Mouse (Mus musculus): ENCODE results near the gene Wnk1. TPM values are rescaled to one million over a fixed set of nuclear protein-coding genes. Genes with fewer than 3 reads are reported as not detected.

Wnk1 gene
- polyA plus RNA-seq, 1 experiment from 2014 or later = 251 TPM

DNA sequence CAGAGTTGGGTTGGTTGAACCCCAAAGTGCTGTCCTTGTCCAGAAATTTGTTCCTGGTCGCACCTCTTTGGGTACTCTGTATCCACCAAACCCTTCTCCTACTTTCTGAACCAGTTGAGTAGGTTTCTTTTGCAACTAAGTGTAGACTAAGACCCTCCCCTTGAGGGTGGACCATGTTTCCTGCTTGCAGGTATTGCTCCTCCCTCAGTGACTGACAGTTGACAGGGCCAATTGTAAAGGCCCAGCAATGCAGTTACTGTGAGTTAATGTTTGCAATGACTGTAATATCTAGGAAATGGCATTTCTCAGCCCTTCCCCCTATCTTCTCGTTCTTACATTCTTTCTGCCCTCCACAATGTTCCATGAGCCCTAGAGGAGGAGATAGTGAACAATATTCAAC, 34.2 kb upstream of the Wnk1 start:
- ATAC-seq (no peak), DNase-seq (ENCODE audit: low read depth, low spot score) (no peak)
- ChIA-PET POLR2A (no interaction called here), CTCF (no interaction called here)
- no peak for TF ChIP-seq CTCF (IDR thresholded peaks at IDR 0.05)
- in situ Hi-C loops (cut with MboI; ENCODE audit: low pct_unique_long_range_greater_than_20kb) = no loop called here
- H3K27me3 ChIP-seq = no peaks in the 10 kb centered on the region

GRCm38 (mm10) chr6:120069546-120069945, 31.1 kb upstream of the Wnk1 start:
- ChIA-PET CTCF (interaction anchor here (0.8 to 2.0 kb wide), 2 partner anchors 16 to 26 kb away, joined by 3 to 5 read pairs; no protein-coding TSS in a partner anchor), POLR2A (interaction anchor here (0.7 to 0.9 kb wide), 2 partner anchors 9 to 14 kb away, joined by 3 read pairs; no protein-coding TSS in a partner anchor)
- no peak for ATAC-seq
- DNase-seq (ENCODE audit: low read depth, low spot score) = no peak
- TF ChIP-seq CTCF (IDR thresholded peaks at IDR 0.05) = no peak
- in situ Hi-C loops (cut with MboI; ENCODE audit: low pct_unique_long_range_greater_than_20kb) = no loop called here
- no peaks in the 10 kb centered on the region for H3K27me3 ChIP-seq

- TF ChIP-seq CTCF (IDR thresholded peaks at IDR 0.05) = no peak
- ATAC-seq (no peak), DNase-seq (ENCODE audit: low read depth, low spot score) (no peak)
- ChIA-PET CTCF (no interaction called here), POLR2A (no interaction called here)
- H3K27me3 ChIP-seq = no peaks in the 10 kb centered on the region
- in situ Hi-C loops (cut with MboI; ENCODE audit: low pct_unique_long_range_greater_than_20kb) = no loop called here
Observed at GRCm38 (mm10) chr6:120065552-120066177, 27.2 kb upstream of the Wnk1 start.

DNA sequence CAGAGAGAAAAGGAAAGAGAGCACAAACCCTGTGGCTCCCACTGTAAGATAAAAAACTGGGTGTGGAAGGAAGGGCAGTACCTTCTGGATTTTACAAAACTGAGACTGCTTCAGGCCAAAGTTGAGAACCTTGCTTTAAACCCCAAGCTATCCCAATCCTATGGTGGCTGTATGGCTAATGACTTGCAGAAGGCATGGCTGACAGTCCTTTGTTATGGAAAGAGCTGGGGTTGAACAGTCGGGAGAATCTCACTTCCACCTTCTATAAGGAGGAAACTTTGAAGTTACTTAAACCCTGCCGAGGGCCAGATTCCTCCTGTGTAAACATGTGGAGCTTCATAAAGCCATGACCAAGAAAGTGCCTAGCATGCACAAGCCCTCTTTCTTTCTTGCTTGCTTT, 26.2 kb upstream of the Wnk1 start:
- H3K27me3 ChIP-seq = no peaks in the 10 kb centered on the region
- ATAC-seq = no peak
- TF ChIP-seq CTCF (IDR thresholded peaks at IDR 0.05) = no peak
- in situ Hi-C loops (cut with MboI; ENCODE audit: low pct_unique_long_range_greater_than_20kb) = no loop called here
- no peak for DNase-seq (ENCODE audit: low read depth, low spot score)
- CTCF ChIA-PET = no interaction called here
- POLR2A ChIA-PET = no interaction called here

DNA sequence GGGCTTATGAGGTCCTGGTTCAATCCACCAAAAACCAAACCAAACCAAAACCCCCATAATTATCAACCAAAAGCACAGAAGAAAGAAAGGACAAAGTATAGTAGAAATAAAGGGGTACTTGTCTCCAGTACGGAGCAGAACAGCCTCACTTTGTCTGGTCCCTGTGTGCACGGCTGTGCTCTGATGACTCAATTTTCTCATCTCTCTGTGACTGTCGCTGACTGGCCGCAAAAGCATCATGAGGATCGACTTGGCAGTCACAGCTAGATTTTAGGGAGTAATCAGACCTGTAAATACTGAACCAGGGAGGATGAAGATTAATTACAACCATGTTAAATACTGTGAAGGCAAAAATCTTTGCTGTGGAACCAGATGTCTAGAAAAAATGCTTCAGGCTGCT, 24.5 kb upstream of the Wnk1 start:
- in situ Hi-C loops (cut with MboI; ENCODE audit: low pct_unique_long_range_greater_than_20kb) = no loop called here
- TF ChIP-seq CTCF (IDR thresholded peaks at IDR 0.05) = no peak
- CTCF ChIA-PET = no interaction called here
- no peaks in the 10 kb centered on the region for H3K27me3 ChIP-seq
- DNase-seq (ENCODE audit: low read depth, low spot score) (no peak), ATAC-seq (no peak)
- POLR2A ChIA-PET = no interaction called here

DNA sequence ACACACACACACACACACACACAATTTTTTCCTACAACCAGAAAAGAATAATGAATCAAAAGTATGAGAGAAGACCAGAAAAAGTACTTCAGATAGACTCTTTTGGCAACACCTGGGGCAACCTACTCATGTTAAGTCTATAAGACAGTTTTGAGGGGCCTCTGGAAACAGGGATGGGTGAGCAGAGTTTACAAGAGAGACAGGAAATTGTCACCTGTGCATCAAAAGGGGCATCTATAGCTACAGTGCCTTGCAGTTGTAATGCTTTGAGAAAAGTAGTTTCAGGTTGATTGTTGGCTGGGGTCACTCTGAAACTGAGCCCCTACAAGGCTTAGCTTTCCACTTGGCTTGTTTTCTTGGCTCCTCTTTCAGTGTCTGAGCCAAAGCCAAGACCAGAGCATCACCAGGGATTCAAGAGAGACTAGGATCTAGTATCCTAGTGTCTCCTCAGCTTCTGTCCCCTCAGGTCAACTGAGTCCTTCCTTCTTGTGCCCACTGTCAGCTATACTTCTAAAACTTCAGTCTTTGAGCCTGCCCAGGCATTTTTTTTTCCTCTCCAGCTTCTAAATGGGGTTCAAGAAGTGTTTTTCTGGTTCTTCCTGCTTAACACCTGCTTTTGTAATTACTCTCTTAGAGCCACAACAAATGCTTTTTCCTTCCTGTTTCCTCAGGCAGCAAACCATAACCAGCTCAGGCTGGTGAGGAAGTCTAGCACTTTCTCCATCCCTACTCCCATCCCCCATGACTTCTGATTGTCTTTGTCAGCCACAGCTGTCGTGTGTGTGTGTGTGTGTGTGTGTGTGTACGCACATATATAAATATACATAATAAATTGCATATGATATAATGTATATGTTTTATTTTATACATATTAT, 17.4 kb upstream of the Wnk1 start:
- CTCF ChIA-PET = no interaction called here
- H3K27me3 ChIP-seq = no peaks in the 10 kb centered on the region
- TF ChIP-seq CTCF (IDR thresholded peaks at IDR 0.05) = no peak
- DNase-seq (ENCODE audit: low read depth, low spot score) (no peak), ATAC-seq (no peak)
- in situ Hi-C loops (cut with MboI; ENCODE audit: low pct_unique_long_range_greater_than_20kb) = no loop called here
- POLR2A ChIA-PET = interaction anchor here (0.6 kb wide), 1 partner anchor 14 kb away, joined by 3 read pairs; no protein-coding TSS in a partner anchor

GRCm38 (mm10) chr6:120054412-120054811, 15.9 kb upstream of the Wnk1 start:
- DNase-seq (ENCODE audit: low read depth, low spot score) = no peak
- H3K27me3 ChIP-seq = no peaks in the 10 kb centered on the region
- TF ChIP-seq CTCF (IDR thresholded peaks at IDR 0.05) = no peak
- no peak for ATAC-seq
- ChIA-PET POLR2A (interaction anchor here (1.0 kb wide), 1 partner anchor 56 kb away, joined by 3 read pairs; no protein-coding TSS in a partner anchor), CTCF (interaction anchor here (0.9 kb wide), 1 partner anchor 10 kb away, joined by 3 read pairs; no protein-coding TSS in a partner anchor)
- in situ Hi-C loops (cut with MboI; ENCODE audit: low pct_unique_long_range_greater_than_20kb) = no loop called here

DNA sequence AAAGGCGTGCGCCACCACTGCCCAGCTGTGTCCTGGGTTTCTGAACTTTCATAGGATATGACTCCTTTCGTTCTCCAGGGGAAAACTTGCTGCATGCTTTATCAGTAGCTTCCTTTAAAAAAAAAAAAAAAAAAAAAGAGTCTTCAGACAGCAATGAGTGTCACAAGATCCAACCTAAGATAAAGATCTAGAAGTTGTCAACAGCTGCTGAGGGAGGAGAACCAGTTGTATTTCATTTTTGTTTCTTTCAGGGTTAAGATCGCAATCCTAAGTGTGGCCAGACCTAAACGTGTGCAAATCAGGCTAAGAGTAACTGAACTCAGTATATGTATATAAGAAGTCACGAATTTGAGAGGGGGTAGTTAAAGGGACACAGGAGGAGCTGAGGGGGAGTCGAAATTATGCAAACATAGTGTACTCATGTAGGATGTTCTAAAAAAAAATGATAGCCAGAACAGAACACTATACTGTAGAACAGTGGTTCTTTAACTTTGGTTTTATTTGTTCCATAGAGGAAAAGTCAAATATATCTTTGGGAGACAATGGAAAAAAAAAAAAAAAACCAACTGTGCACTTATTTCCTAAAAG, 9.3 kb upstream of the Wnk1 start:
- CTCF ChIA-PET = interaction anchor here (1.0 to 1.8 kb wide), 2 partner anchors 30 to 51 kb away, joined by 3 read pairs; no protein-coding TSS in a partner anchor
- no peak for DNase-seq (ENCODE audit: low read depth, low spot score)
- no peak for TF ChIP-seq CTCF (IDR thresholded peaks at IDR 0.05)
- POLR2A ChIA-PET = no interaction called here
- no peaks in the 10 kb centered on the region for H3K27me3 ChIP-seq
- in situ Hi-C loops (cut with MboI; ENCODE audit: low pct_unique_long_range_greater_than_20kb) = no loop called here
- no peak for ATAC-seq

- TF ChIP-seq CTCF (IDR thresholded peaks at IDR 0.05) = no peak
- CTCF ChIA-PET = interaction anchor here (1.2 kb wide), 1 partner anchor 100 kb away, joined by 4 read pairs; no protein-coding TSS in a partner anchor
- DNase-seq (ENCODE audit: low read depth, low spot score) = no peak
- POLR2A ChIA-PET = no interaction called here
- in situ Hi-C loops (cut with MboI; ENCODE audit: low pct_unique_long_range_greater_than_20kb) = no loop called here
- no peaks in the 10 kb centered on the region for H3K27me3 ChIP-seq
- ATAC-seq = no peak
Observed at GRCm38 (mm10) chr6:120045406-120045805, 6.9 kb upstream of the Wnk1 start.

- DNase-seq (ENCODE audit: low read depth, low spot score) = no peak
- ChIA-PET POLR2A (no interaction called here), CTCF (interaction anchor here (0.9 to 1.7 kb wide), 3 partner anchors 14 to 150 kb away, joined by 3 to 6 read pairs (median 4); no protein-coding TSS in a partner anchor)
- ATAC-seq = no peak
- in situ Hi-C loops (cut with MboI; ENCODE audit: low pct_unique_long_range_greater_than_20kb) = loop anchor here (5.0 kb wide), 2 partner anchors 70 to 150 kb away; no protein-coding TSS in a partner anchor
- TF ChIP-seq CTCF (IDR thresholded peaks at IDR 0.05) = no peak
- no peaks in the 10 kb centered on the region for H3K27me3 ChIP-seq
Observed at GRCm38 (mm10) chr6:120042632-120043220, 4.3 kb upstream of the Wnk1 start.
